Mouse (Mus musculus) embryo, embryonic 10.5 days (tissue): Measurements from ENCODE around the gene Rnf144b.

Experiments used
- DNase-seq: peaks from one replicate; pipeline ENCODE4 v3.0.0-alpha.2; 2015; ENCODE audit warnings: low spot score

The Rnf144b gene

DNA sequence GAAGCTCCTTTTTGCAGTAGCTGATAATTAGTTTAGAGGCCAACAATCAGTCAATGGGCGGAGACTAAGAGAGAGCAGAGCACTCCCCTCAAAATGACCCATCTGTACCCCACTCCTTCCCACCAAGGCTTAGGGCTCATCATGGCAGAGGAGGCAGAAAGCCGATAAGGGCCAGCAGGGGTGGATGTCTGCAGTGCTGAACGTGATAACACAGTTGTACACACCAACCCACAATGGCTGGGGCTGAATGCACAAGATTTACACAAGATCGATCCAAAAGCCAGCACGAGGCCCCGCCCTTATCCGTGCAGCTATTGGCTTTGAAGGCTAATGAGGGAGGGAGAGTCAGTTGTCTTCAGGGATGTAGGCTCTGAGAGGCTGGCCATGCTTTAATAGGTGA lies 58.3 kb downstream of the Rnf144b start:
- no peak for DNase-seq

DNA sequence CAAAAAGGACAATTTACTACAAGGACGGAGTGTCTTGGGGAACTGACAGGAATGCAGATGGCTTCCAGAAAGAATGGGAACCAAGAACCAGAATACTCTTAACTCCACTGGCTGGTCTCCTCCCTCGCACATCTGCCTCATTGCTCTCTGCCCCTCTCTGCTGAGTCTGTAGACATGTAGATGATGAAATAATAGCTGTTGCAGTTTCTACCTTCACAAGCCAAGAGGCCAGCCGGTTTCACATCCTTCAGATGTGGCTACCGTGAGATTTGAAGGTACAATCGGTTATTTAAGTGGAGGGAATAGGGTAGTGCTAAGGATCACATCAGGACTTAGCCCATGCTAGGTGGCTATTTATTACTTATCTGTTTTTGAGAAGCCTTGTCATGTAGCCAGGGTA lies 59.9 kb downstream of the Rnf144b start:
- DNase-seq = no peak

- DNase-seq = no peak
Measured at GRCm38 (mm10) chr13:47183033-47183730, 60.7 kb downstream of the Rnf144b start.

GRCm38 (mm10) chr13:47183771-47184170 lies 61.3 kb downstream of the Rnf144b start:
- no peak for DNase-seq

DNA sequence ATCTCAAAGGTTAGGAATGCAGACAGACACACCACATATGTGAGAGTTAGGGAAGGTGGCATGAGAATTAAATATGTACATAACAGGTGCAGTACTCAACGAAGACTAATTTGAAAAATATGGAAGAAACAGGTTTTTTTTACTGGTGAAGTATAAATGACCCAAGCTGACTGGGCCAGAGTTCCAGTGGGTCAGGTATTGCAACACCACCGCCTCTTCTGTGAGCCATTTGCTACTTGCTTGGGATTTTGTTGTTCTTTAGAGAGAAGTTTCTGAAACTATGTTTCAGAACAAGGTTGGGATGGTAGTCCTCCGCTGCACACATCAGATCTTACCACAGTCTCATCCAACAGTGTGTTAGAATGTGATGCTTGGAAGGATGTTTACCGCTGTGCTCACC lies 65.4 kb downstream of the Rnf144b start:
- no peak for DNase-seq

DNA sequence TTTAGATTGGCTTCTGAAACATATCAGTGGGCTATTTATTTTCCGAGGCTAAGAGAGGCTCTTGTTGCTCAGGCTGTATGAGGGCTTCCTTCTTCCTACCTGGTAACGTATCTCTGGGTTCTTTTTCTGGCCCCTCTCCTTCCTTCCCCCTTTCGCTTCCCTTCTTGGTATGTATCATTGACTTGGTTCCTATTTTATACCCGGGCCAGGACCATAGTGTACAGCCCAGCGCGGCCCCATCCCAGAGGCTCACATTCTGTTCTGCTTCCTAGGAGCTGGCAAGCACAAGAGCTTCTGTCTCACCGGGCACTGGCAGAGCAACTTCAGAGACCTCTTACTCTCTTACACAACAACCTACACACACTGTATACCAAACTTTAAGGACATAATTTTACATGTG lies 67.5 kb downstream of the Rnf144b start:
- DNase-seq = no peak

GRCm38 (mm10) chr13:47192200-47192599 lies 69.7 kb downstream of the Rnf144b start:
- no peak for DNase-seq

- no peak for DNase-seq
Measured at GRCm38 (mm10) chr13:47192771-47193170, 70.3 kb downstream of the Rnf144b start.

DNA sequence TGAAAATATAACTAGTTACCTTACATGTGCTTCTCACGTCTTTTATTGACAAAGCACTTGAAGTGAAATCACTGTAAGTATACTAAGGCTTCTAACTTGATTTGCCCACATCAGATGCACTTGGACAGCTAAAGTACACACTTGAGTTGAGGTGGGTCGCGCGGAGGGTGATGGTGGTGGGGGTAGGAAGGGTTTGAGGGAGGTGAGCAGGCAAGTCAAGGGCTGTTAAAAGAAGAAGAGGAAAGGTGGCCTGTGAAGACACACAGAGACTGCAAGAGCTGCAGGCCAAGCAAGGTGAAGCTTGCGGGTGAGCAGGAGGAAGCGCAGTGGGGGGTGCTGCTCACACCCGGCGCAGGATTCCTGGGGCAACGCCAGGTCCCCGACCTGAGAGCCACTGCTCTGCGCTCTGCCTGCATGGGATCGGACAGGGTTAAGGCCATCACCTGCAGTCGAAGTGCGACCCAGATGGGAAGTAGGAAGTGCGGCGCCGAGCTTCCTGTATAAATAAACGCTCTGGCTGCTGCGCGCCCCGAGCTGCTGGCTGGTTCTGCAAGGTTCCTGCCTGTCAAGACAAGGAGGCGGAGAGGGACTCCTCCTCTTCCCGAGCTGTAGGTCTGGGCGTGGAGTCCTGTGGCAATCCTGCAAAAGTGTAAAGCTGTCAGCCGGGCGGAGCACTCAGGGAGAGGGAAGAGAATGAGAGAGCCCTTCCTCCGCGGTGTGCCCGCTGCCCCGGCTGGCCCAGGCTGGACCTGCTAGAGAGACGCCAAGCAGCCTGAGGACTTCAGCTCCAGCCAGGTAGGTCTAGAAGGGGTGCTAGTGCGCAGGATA lies 71.1 kb downstream of the Rnf144b start:
- peak; percentile 75 for DNase-seq

DNA sequence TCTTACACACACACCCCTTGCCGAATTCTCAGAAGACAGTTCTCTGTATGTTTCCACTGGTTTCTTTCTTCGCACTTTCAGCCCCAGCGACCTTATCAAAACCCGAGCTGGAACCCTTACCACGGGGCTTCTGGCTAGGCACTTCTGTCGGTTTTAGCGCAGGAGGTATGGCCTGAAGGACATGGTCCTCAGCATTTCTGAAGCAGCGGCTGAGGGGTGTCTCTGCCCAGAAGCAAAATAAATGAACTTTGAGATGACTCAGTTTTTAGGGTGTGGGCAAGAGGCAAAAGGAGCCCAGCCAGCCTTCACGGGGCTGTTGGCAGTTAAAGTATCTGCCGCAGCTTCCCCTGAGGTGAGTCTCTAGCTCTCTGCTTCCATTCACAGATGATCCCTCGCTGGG lies 72.2 kb downstream of the Rnf144b start:
- DNase-seq = no peak

DNA sequence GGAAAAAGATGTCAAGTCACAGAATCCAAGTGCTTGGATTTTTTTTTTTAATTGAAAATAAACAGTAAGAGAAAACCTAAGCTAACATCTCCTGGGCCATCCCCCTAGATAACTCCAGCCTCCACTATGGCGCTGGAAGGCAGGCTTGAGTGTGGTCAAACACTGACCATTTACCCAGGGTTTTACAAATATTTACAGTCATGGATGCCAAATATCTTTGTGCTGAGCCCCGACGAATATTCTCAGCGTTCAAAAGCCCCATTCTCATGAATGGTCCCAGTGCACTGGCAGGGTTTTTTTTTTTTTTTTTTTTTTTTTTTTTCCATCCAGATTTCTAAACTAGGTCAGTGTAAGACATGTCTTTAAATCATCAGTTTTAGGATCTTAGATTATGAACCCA lies 73.0 kb downstream of the Rnf144b start:
- DNase-seq = no peak

DNA sequence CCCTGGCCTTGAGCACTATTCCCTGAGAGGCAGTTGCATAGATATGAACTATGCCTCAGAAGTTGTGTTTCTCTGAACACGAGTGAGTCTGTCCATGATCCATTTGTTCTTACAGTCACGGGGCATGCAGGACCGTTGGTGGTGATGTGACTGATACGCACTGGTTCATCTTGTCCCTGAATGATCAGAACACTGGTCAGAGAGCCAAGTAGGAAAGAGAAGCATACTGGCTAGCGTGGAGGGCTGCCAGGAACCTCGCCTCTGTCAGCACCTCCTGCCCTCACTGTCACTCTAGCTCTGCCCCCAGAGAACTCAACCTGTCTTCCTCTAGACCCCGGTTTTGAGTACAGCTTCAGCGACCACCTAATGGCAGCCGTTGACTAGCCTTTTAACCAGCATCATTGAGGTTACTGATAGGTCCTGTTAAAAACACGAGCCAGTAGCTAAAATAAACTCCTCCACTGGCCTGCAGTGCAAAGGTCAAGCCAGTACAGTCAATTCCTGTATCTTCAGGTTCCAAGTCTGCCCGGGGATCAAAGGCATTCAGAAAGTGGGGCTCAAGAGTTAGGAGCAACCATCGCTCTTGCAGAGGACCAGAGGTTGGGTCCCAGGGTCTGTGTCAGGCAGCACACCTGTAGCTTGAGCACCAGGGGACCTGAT lies 77.7 kb downstream of the Rnf144b start:
- no peak for DNase-seq

- DNase-seq = no peak
Measured at GRCm38 (mm10) chr13:47201962-47202624, 79.6 kb downstream of the Rnf144b start.

DNA sequence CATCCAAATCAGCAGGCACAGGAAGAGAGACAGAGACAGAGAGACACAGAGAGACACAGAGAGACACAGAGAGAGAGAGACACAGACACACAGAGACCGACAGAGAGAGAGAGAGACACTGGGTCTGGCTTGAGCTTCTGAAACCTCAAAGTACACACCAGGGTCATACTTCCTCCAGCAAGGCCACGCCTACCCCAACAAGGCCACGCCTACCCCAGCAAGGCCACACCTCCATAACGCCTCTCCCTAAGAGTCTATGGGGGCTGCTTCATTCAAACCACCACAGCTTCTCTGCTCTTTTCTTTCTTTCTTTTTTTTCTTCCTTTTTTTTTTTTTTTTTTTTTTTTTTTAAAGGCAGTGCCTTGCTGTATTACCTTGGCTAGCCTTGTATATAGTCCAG lies 88.0 kb downstream of the Rnf144b start:
- no peak for DNase-seq

GRCm38 (mm10) chr13:47210992-47211391 lies 88.5 kb downstream of the Rnf144b start:
- DNase-seq = no peak

DNA sequence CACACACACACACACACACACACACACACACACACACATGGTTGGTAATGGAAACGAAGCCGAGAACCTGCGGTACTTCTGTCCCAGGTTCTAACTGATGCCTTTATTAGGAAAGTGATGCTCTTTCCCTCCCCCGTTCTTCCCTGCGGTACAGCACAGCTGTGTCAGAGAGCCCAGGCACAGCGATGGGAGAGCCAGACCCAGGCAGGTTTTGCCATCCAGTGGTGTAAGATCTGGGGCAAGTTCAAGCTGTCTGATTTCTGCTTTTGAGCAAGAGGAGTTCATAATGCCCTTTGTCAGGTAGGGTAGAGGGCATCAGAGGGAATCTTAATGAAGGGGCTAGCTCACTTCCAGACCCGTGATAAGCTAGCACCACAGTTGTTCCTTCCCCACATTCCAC lies 89.1 kb downstream of the Rnf144b start:
- no peak for DNase-seq

DNA sequence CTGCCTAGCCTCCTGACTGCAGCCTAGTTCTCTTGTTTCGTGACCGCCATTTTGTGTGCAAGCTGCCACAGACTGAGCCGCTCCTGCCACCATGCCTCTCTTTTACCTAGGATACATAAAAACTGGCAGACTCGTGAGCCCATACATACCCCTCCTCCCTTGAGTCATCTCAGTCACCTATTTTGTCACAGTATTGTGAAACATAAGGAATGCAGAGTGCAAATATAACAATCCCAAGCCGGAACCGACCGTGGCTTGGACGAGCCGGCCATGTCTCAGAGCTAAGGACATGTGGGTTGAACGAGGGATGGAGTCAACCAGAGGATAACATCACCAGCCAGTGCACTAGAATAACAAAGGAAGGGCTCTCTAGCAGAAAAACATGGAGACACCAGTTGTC lies 91.4 kb downstream of the Rnf144b start:
- DNase-seq = no peak

GRCm38 (mm10) chr13:47214895-47215294 lies 92.4 kb downstream of the Rnf144b start:
- no peak for DNase-seq

DNA sequence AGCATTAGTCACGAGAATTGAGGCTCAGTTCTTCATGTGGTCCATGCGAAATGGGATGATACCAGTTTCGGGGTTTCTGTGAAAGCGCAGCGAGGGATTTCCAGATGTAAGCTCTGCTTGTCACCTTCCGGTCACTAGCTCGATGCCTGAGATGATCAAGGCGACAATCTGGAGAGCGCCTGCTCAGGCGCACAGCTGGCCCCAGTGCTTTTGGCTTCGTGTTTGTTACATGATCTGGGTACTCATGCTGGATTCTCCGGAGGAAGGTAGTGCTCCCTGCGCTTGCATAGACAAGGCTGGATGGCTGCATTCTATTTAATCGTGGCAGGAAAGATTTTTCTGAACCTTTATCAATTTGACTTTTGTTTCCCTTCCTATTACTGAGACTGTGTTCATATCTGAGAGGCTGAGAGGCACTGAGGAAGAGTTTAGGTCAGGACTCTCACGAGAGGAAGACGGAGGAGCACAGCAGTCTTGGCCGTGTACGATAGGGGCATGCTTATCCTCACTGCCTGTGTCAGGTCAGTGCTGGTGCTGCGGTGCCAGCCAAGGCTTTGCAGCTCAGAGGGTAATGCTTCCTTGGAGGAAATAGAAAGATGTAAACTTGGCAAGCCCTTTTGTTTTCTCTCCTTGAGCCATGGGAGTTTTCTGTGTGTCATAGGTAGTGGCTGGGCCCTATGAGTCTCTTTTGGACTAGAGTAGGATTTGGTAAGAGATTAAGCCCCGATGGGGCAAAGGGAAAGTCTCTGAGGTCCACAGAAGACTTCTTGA lies 93.5 kb downstream of the Rnf144b start:
- DNase-seq = no peak

GRCm38 (mm10) chr13:47217107-47217571 lies 94.7 kb downstream of the Rnf144b start:
- DNase-seq = no peak

- no peak for DNase-seq
Measured at GRCm38 (mm10) chr13:47218351-47218750, 95.9 kb downstream of the Rnf144b start.

GRCm38 (mm10) chr13:47220426-47220825 lies 98.0 kb downstream of the Rnf144b start:
- DNase-seq = no peak
